Mouse (Mus musculus): ENCODE results near the gene Kctd15. TPM values are rescaled to one million over a fixed set of nuclear protein-coding genes. Genes with fewer than 3 reads are reported as not detected.

Gene Kctd15
- polyA plus RNA-seq, 1 experiment from 2014 or later: 0.48 TPM

- Histone ChIP-seq H3K4me1 (ENCODE audit: control insufficient read depth, low read depth, low read length) (no peaks in the 10 kb centered on the region), H3K9ac (ENCODE audit: low read depth, low read length) (no peak overlapping the region), H3K36me3 (ENCODE audit: control insufficient read depth, insufficient read depth) (no peaks in the 10 kb centered on the region), H3K9me3 (replicated peaks; ENCODE audit: control insufficient read depth, low read length) (no peaks in the 10 kb centered on the region), H3K27ac (ENCODE audit: low read length) (no peak overlapping the region), H3K27me3 (ENCODE audit: control insufficient read depth, insufficient read depth, low read depth, low read length) (no peaks in the 10 kb centered on the region), H3K4me3 (ENCODE audit: low read depth, low read length) (no peak overlapping the region), H3K4me2 (ENCODE audit: low read depth, low read length) (no peak overlapping the region)
- no peak for ATAC-seq (ENCODE audit: low read depth)
- 54% methylated on average over 4 of the region's 4 CpGs for WGBS (ENCODE audit: insufficient replicate concordance)
Observed at GRCm38 (mm10) chr7:34595307-34595565, 61.3 kb downstream of the Kctd15 start.

- no peaks in the 10 kb centered on the region for H3K4me1 ChIP-seq (ENCODE audit: control insufficient read depth, low read depth, low read length)
- no peak overlapping the region for H3K27ac ChIP-seq (ENCODE audit: low read length)
- no peak for ATAC-seq (ENCODE audit: low read depth)
- H3K9me3 ChIP-seq (replicated peaks; ENCODE audit: control insufficient read depth, low read length): no peaks in the 10 kb centered on the region
- WGBS (ENCODE audit: insufficient replicate concordance): 33% methylated on average over 18 of the region's 18 CpGs
- no peak overlapping the region for H3K4me3 ChIP-seq (ENCODE audit: low read depth, low read length)
- H3K9ac ChIP-seq (ENCODE audit: low read depth, low read length): no peak overlapping the region
- no peaks in the 10 kb centered on the region for H3K36me3 ChIP-seq (ENCODE audit: control insufficient read depth, insufficient read depth)
- H3K4me2 ChIP-seq (ENCODE audit: low read depth, low read length): no peak overlapping the region
- no peaks in the 10 kb centered on the region for H3K27me3 ChIP-seq (ENCODE audit: control insufficient read depth, insufficient read depth, low read depth, low read length)
Observed at GRCm38 (mm10) chr7:34594501-34595306, 61.8 kb downstream of the Kctd15 start.

- ATAC-seq (ENCODE audit: low read depth): no peak
- Histone ChIP-seq H3K27ac (ENCODE audit: low read length) (no peak overlapping the region), H3K4me2 (ENCODE audit: low read depth, low read length) (no peak overlapping the region), H3K36me3 (ENCODE audit: control insufficient read depth, insufficient read depth) (no peaks in the 10 kb centered on the region), H3K9me3 (replicated peaks; ENCODE audit: control insufficient read depth, low read length) (no peaks in the 10 kb centered on the region), H3K9ac (ENCODE audit: low read depth, low read length) (no peak overlapping the region), H3K4me1 (ENCODE audit: control insufficient read depth, low read depth, low read length) (no peaks in the 10 kb centered on the region), H3K4me3 (ENCODE audit: low read depth, low read length) (no peak overlapping the region), H3K27me3 (ENCODE audit: control insufficient read depth, insufficient read depth, low read depth, low read length) (no peaks in the 10 kb centered on the region)
- 68% methylated on average over 11 of the region's 11 CpGs for WGBS (ENCODE audit: insufficient replicate concordance)
Observed at GRCm38 (mm10) chr7:34590711-34591110, 65.8 kb downstream of the Kctd15 start.

Other genes starting within 250 kb of the Kctd15 start
- gene Chst8, start 156.0 kb upstream of the Kctd15 start, polyA plus RNA-seq (2015; fragmentation: Nextera tagmentation; extraction: Ambion mirVana): 0.33 and 0.54 TPM in 2 replicates

Data from liver, embryonic 16.5 days (tissue).